Mouse (Mus musculus) intestine, embryonic 15.5 days (tissue): ENCODE measurements around the gene Nsd1. TPM values are rescaled to one million over a fixed set of nuclear protein-coding genes. Genes with fewer than 3 reads are reported as not detected.

Source experiments
- ATAC-seq: fragments of 200-750 bp; cut with Nextera tagmentation; 2 replicates; pipeline ENCODE4 v1.8.0; 2017; ENCODE audit warnings: moderate TSS enrichment, moderate library complexity
- H3K27ac ChIP-seq: fragments of 300-500 bp; sonication (generic); 2 replicates; pipeline ENCODE4 v1.5.1; 2015; ENCODE audit warnings: mild to moderate bottlenecking, inconsistent platforms
- H3K27me3 ChIP-seq: fragments of 300-500 bp; sonication (generic); replicated peaks from 2 replicates; pipeline ENCODE4 v1.6.1; 2015; ENCODE audit warnings: inconsistent platforms
- H3K36me3 ChIP-seq: fragments of 300-500 bp; sonication (generic); 2 replicates; pipeline ENCODE4 v1.6.1; 2015; ENCODE audit warnings: inconsistent platforms
- H3K4me1 ChIP-seq: fragments of 300-500 bp; sonication (generic); replicated peaks from 2 replicates; pipeline ENCODE4 v1.6.1; 2015; ENCODE audit warnings: inconsistent platforms
- H3K4me2 ChIP-seq: fragments of 300-500 bp; sonication (generic); replicated peaks from 2 replicates; pipeline ENCODE4 v1.6.1; 2015; ENCODE audit warnings: mild to moderate bottlenecking, inconsistent platforms
- H3K4me3 ChIP-seq: fragments of 300-500 bp; sonication (generic); replicated peaks from 2 replicates; pipeline ENCODE4 v1.5.1; 2015; ENCODE audit warnings: inconsistent platforms
- H3K9ac ChIP-seq: fragments of 300-500 bp; sonication (generic); 2 replicates; pipeline ENCODE4 v1.6.1; 2015; ENCODE audit warnings: inconsistent platforms
- H3K9me3 ChIP-seq: fragments of 300-500 bp; sonication (generic); 2 replicates; pipeline ENCODE4 v1.6.1; 2016; ENCODE audit warnings: inconsistent platforms
- WGBS: fragments of 180-500 bp; shearing (Covaris S2); methylation state at CpG from one replicate; pipeline ENCODE4 v1.1.7; 2015; 5-methylcytosine and 5-hydroxymethylcytosine counted together
- polyA plus RNA-seq: library from polyadenylated mRNA; unstranded; fragments of >200 nt; fragmentation: Nextera tagmentation; extraction: Ambion mirVana; gene quantifications from 2 replicates; pipeline ENCODE4 v1.2.1, GENCODE M21; 2015

The Nsd1 gene
- 49.6 and 52.8 TPM in 2 replicates for polyA plus RNA-seq

DNA sequence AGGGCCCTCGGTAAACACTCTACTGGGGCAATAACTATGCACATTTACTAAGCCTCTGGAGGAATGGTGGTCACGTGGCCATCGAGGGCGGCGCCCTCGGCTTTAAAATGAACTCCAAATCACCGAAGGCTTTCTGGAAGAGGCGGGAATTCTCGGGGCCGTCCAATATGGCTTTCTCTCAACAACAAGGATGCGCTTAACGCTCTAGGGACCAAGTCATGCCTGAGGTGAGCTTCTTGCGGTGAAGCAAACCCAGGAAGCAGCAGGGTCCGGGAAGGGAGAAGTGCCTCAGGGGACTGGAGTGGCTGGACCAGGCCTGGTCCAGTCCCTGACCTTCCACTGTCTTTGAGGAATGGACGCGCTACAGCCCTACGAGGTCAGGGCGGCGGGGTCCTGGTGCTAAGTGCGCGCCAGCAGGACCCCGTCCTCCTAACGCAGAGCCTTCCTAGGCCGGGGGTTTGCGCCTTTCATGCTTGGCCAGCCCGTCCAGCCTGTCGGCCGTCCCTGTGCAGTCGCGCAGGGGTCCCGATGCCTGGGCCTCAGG lies at the start of gene Nsd1:
Gene Nsd1 (plus strand): TSS at position 134 of the 544 bp plus-strand sequence.
- H3K4me2 ChIP-seq: peak within 1 kb of the TSS; percentile 94
- H3K9me3 ChIP-seq: no peaks in the 10 kb centered on the region
- WGBS: 32% methylated on average over 31 of the region's 31 CpGs
- peak within 1 kb of the TSS; percentile 98 for H3K27ac ChIP-seq
- 0 out of 2 replicates have a peak, but pooled peaks cover 5% of the 10 kb centered on the region for H3K36me3 ChIP-seq
- H3K27me3 ChIP-seq: no peaks in the 10 kb centered on the region
- peak within 1 kb of the TSS; percentile 85 for H3K9ac ChIP-seq
- no peak; the same call in 1 of the 2 replicates for ATAC-seq
- H3K4me3 ChIP-seq: peak within 1 kb of the TSS; percentile 78
- peaks cover 25% of the 10 kb centered on the region for H3K4me1 ChIP-seq

DNA sequence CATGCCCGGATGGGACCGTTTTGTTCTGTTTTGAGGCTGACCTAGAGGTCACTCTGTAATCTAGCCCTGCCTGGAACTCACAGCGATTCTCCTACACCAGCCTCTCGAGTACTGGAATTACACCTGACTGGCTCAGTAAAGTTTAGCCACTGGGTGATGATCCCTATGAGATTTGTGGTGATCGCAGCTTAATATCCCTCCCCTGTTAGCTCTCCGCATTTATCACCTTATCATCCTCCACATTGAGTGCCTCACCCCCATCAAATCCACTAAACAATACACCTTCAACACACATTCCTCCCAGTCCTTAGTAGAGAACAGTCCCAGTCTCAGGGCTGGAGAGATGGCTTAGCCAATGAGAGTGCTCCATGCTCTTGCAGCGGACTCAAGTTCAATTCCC lies 47.2 kb upstream of the Nsd1 start:
- WGBS: 56% methylated on average over 7 of the region's 7 CpGs
- no peak for ATAC-seq

DNA sequence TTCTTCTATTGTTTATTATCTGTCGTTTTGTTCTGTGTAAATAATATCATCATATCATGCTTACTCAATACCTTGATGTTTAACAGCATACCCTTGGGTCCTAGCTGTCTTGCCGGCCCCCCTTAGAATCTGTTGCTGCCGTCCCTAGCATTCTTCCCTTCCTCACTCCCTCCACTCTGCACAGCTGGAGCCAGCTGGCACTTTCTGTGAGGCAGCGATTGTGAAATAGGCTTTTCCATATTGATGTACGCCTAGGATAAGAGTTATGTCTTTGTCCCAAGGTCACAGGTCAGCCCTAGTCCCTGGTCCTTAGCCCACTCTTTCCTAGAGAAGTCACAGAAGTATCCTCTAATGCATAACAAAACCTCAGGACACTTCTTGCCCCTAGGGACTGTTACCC lies 46.0 kb upstream of the Nsd1 start:
- no peaks in the 10 kb centered on the region for H3K27me3 ChIP-seq
- ATAC-seq: peak; percentile 21; the same call in 1 of the 2 replicates
- 0 out of 2 replicates have a peak, but pooled peaks cover 4% of the 10 kb centered on the region for H3K4me1 ChIP-seq
- WGBS: 38% methylated on average over 5 of the region's 5 CpGs
- H3K9ac ChIP-seq: no peak overlapping the region
- no peak overlapping the region; the same call in 1 of the 2 replicates for H3K27ac ChIP-seq
- H3K36me3 ChIP-seq: no peaks in the 10 kb centered on the region
- H3K9me3 ChIP-seq: no peaks in the 10 kb centered on the region
- no peak overlapping the region for H3K4me2 ChIP-seq
- H3K4me3 ChIP-seq: no peak overlapping the region

More for the DNA sequence above, 47.2 kb upstream of the Nsd1 start:
- H3K36me3 ChIP-seq: no peaks in the 10 kb centered on the region
- H3K27ac ChIP-seq: no peak overlapping the region
- no peak overlapping the region for H3K4me2 ChIP-seq
- 0 out of 2 replicates have a peak, but pooled peaks cover 2% of the 10 kb centered on the region for H3K4me1 ChIP-seq
- H3K27me3 ChIP-seq: no peaks in the 10 kb centered on the region
- no peak overlapping the region for H3K9ac ChIP-seq
- no peaks in the 10 kb centered on the region for H3K9me3 ChIP-seq
- no peak overlapping the region for H3K4me3 ChIP-seq

DNA sequence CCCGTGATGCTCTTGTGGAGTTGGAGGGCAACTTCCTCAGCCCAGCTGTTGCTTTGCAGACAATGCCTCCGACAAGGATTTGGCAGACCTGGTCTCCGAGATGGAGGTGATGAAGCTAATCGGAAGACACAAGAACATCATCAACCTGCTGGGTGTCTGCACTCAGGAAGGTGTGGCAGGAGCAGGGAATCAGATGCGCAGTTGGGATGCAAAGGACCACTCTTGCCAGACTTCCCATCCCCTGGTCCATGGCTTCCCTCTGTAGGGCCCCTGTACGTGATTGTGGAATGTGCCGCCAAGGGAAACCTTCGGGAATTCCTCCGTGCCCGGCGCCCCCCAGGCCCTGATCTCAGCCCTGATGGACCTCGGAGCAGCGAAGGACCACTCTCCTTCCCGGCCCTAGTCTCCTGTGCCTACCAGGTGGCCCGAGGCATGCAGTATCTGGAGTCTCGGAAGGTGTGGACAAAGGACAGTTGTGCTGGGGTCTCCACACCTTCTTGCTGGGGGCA lies 43.7 kb upstream of the Nsd1 start:
- 92% methylated on average over 16 of the region's 16 CpGs for WGBS
- Histone ChIP-seq H3K9ac (no peak overlapping the region), H3K27me3 (no peaks in the 10 kb centered on the region), H3K27ac (no peak overlapping the region), H3K36me3 (no peaks in the 10 kb centered on the region), H3K4me3 (no peak overlapping the region), H3K9me3 (no peaks in the 10 kb centered on the region), H3K4me1 (peaks cover 9% of the 10 kb centered on the region; the same call in 1 of the 2 replicates), H3K4me2 (no peak overlapping the region)
- no peak for ATAC-seq

DNA sequence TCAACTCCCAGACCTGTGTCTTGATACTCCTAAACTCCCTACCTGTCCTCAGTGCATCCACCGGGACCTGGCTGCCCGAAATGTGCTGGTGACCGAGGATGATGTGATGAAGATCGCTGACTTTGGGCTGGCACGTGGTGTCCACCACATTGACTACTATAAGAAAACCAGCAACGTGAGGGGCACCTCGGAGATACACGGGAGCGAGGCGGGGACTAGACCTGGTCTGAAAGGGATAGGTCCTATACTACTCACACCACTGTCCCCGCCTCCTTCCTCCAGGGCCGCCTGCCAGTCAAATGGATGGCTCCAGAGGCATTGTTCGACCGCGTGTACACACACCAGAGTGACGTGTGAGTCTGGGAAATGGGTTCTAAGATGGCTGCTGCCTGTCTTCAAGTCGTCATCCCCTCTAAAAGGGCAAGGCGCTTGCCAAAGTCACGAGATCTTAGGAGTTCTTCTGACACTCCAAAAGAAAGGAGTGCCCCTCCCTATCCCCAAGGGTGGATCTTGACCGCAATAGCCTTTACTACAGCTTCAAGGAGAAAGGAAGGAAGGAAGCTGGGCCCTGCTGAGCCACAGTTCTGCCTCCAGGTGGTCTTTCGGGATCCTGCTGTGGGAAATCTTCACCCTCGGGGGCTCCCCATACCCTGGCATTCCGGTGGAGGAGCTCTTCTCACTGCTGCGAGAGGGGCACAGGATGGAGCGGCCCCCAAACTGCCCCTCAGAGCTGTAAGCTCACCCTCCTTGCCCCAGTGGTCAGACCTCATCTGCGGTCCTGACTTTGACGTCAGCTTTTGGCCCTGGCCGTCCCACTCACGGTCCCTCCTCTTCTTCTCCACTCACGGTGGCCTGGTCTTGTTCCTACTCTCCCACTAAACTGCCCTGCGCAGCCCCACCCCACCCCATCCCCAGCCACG lies 42.5 kb upstream of the Nsd1 start:
- 84% methylated on average over 32 of the region's 32 CpGs for WGBS
- H3K27me3 ChIP-seq: no peaks in the 10 kb centered on the region
- H3K9ac ChIP-seq: no peak overlapping the region
- H3K36me3 ChIP-seq: no peaks in the 10 kb centered on the region
- ATAC-seq: no peak
- no peaks in the 10 kb centered on the region for H3K9me3 ChIP-seq
- H3K27ac ChIP-seq: no peak overlapping the region
- H3K4me1 ChIP-seq: peaks cover 17% of the 10 kb centered on the region
- no peak overlapping the region for H3K4me3 ChIP-seq
- no peak overlapping the region for H3K4me2 ChIP-seq

DNA sequence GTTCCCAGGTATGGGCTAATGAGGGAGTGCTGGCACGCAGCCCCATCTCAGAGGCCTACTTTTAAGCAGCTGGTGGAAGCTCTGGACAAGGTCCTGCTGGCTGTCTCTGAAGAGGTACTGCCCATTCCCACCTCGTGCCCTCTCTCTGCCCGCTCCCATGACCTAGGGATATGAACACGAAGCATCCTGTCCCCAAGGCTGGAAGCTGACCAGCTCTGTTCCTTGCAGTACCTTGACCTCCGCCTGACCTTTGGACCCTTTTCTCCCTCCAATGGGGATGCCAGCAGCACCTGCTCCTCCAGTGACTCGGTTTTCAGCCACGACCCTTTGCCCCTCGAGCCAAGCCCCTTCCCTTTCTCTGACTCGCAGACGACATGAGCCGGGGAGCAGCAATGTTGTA lies 41.8 kb upstream of the Nsd1 start:
- peaks cover 23% of the 10 kb centered on the region for H3K4me1 ChIP-seq
- no peak overlapping the region for H3K4me2 ChIP-seq
- no peaks in the 10 kb centered on the region for H3K36me3 ChIP-seq
- H3K27ac ChIP-seq: no peak overlapping the region
- ATAC-seq: no peak
- H3K9me3 ChIP-seq: no peaks in the 10 kb centered on the region
- H3K27me3 ChIP-seq: no peaks in the 10 kb centered on the region
- no peak overlapping the region for H3K9ac ChIP-seq
- WGBS: 81% methylated on average over 11 of the region's 11 CpGs
- H3K4me3 ChIP-seq: no peak overlapping the region

DNA sequence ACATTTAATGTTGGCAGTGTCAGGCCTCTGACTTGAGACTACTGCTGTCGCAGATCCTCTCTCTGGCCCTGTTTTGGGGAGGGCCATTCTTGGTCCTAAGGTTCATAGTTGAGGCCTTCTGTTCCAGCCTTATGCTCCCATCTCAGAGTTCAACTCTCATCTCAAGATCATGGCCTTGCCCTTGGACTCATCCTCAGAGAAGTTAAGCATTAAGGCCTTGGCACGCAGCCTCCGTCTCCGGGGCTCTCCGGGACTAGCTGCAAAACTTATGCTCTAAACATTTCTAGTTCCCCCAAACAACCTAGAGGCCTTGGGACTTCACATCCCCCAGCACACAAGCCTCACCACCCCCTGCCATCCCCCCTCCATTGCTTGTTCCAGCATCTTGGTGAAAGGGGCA lies 41.3 kb upstream of the Nsd1 start:
- H3K4me2 ChIP-seq: no peak overlapping the region
- no peak for ATAC-seq
- no peak overlapping the region for H3K9ac ChIP-seq
- H3K4me1 ChIP-seq: peaks cover 23% of the 10 kb centered on the region
- H3K27me3 ChIP-seq: no peaks in the 10 kb centered on the region
- no peaks in the 10 kb centered on the region for H3K36me3 ChIP-seq
- H3K27ac ChIP-seq: peak overlapping the region; percentile 68; the same call in 1 of the 2 replicates
- WGBS: 87% methylated on average over 5 of the region's 5 CpGs
- no peaks in the 10 kb centered on the region for H3K9me3 ChIP-seq
- no peak overlapping the region for H3K4me3 ChIP-seq

DNA sequence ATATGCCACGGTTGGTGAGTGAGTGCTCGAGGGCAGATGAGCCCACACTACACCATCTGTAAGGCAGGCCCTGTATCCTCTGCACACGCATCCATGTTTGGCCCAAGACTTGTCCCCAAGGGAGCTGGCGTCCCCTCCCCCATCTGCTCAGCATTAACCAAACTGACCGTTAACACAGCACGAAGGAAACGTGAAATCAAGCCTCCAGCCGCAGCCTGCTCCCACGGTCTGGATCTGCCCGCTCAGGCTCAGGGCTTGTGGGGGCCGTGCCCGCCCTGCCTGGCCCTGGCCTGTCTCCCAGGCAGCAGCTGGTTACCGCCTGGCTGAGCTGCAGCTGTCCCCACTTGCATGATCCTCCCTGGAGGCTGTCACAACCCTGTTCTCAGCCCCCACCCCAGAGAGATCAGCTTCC lies 40.6 kb upstream of the Nsd1 start:
- peaks cover 23% of the 10 kb centered on the region for H3K4me1 ChIP-seq
- H3K4me2 ChIP-seq: peak overlapping the region; percentile 14; the same call in 1 of the 2 replicates
- no peak overlapping the region for H3K9ac ChIP-seq
- WGBS: 56% methylated on average over 13 of the region's 13 CpGs
- H3K27ac ChIP-seq: peak overlapping the region; percentile 68
- no peaks in the 10 kb centered on the region for H3K27me3 ChIP-seq
- peak; percentile 62 for ATAC-seq
- no peaks in the 10 kb centered on the region for H3K36me3 ChIP-seq
- H3K9me3 ChIP-seq: no peaks in the 10 kb centered on the region
- H3K4me3 ChIP-seq: no peak overlapping the region

DNA sequence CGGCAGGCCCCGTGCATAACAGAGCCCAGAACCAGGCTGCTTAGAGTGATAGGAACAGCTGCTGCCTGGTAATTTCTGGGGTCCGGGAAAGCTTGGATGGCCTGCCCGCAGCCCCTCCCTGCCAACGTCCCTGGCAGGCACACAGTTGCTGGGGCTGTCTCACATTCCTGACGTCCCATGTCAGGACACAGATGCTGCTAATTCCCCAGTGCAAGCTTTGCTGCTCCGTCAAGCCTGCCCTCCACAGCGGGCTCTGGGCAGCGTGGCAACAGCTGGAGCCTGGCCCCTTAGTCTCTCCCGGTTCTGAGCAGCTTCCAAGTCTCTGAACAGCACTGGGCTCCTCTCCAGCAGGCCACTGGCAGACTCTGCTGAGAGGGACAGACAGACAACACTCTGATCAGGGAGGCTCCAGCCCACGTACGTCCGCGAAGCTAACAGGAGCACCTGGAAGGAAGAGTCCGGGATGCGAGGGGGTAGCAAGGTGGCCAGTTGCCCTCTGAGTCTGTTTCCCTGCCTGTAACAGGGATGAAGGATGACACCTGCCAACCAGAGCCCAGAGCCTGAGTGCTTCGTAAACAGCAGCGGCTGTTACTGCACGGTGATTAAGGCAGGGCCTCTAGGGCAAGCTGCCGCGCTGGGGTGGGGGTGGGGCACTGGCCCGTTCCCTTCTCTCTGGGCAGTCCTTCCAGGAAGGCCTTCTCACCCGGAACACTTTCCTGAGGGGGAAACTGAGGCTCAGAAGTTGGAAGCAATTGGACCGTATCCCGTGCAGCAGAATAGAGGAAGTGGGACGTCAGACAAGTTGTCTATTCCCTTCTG lies 37.9 kb upstream of the Nsd1 start:
- no peaks in the 10 kb centered on the region for H3K36me3 ChIP-seq
- ATAC-seq: peak; percentile 80
- H3K4me2 ChIP-seq: peak overlapping the region; percentile 61
- no peaks in the 10 kb centered on the region for H3K9me3 ChIP-seq
- peaks cover 23% of the 10 kb centered on the region for H3K4me1 ChIP-seq
- H3K4me3 ChIP-seq: peak overlapping the region; percentile 17; the same call in 1 of the 2 replicates
- WGBS: 12% methylated on average over 26 of the region's 26 CpGs
- 0 out of 2 replicates have a peak overlapping the region, but pooled peaks have one; percentile 6 for H3K9ac ChIP-seq
- no peaks in the 10 kb centered on the region for H3K27me3 ChIP-seq
- peak overlapping the region; percentile 70 for H3K27ac ChIP-seq

DNA sequence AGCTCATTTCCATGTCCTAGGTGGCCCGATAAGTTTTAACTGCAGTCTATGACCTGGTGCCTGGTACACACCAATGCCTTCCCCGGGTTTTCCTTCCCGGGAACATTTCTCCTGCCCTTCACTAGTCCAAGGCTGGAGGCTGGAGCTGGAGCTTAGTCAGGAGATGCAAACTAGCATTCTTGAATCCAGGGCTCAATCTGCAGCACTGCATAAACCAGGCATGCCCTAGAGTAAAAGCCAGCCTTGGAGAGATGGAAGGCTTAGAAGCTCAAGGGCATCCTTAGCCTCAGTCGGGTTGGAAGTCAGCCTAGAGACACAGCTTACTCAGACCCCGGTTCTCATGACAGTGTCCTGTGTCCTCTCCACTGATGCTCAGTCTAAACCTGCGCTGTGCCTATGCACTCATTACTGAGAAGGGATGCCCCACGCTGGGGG lies 37.2 kb upstream of the Nsd1 start:
- Histone ChIP-seq H3K4me2 (peak overlapping the region; percentile 61), H3K9me3 (no peaks in the 10 kb centered on the region), H3K4me3 (no peak overlapping the region), H3K36me3 (no peaks in the 10 kb centered on the region), H3K27me3 (no peaks in the 10 kb centered on the region), H3K27ac (no peak overlapping the region), H3K4me1 (peaks cover 23% of the 10 kb centered on the region), H3K9ac (0 out of 2 replicates have a peak overlapping the region, but pooled peaks have one; percentile 6)
- 36% methylated on average over 7 of the region's 7 CpGs for WGBS
- no peak for ATAC-seq

DNA sequence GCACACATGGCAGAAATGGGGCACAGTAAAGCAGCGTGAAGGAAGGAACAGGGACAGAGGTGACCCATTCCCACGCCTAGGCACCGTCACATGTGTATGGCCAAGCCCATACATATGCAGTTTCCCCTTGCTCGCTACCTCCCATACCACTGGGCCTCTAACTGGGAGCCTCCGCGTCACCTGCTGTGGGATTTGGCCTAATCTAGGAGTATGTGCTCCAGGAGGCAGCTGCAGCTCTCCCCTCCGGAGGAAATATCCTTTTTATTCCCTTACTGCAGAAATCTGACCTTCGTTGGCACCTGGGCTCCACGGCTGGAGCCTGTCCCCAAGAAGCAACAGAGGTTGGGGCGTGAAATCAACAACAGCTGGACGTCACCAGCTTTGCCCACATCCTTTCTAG lies 35.2 kb upstream of the Nsd1 start:
- peaks cover 16% of the 10 kb centered on the region for H3K4me1 ChIP-seq
- no peaks in the 10 kb centered on the region for H3K9me3 ChIP-seq
- H3K36me3 ChIP-seq: no peaks in the 10 kb centered on the region
- no peak overlapping the region for H3K27ac ChIP-seq
- no peak overlapping the region for H3K4me2 ChIP-seq
- no peaks in the 10 kb centered on the region for H3K27me3 ChIP-seq
- H3K4me3 ChIP-seq: no peak overlapping the region
- 81% methylated on average over 11 of the region's 11 CpGs for WGBS
- ATAC-seq: no peak
- no peak overlapping the region for H3K9ac ChIP-seq
